Mouse (Mus musculus) cortical plate, adult 2 months (tissue): ENCODE measurements around the gene Tiam1.
A peak's percentile ranks its signal among the peaks of the same experiment; 100 is the strongest.

ENCODE experiments used
- CTCF ChIP-seq: fragments of 200-500 bp; IDR thresholded peaks from 2 replicates; pipeline ENCODE4 v1.5.1; 2011; ENCODE audit warnings: mild to moderate bottlenecking, control low read depth, low read length; ENCODE audit not compliant: insufficient read depth; ENCODE audit errors: extremely low read depth
- POLR2A ChIP-seq: fragments of 200-500 bp; IDR thresholded peaks from 2 replicates; pipeline ENCODE4 v1.6.1; 2011; ENCODE audit warnings: mild to moderate bottlenecking, low read length, control low read depth; ENCODE audit not compliant: insufficient read depth; ENCODE audit errors: extremely low read depth

DNA sequence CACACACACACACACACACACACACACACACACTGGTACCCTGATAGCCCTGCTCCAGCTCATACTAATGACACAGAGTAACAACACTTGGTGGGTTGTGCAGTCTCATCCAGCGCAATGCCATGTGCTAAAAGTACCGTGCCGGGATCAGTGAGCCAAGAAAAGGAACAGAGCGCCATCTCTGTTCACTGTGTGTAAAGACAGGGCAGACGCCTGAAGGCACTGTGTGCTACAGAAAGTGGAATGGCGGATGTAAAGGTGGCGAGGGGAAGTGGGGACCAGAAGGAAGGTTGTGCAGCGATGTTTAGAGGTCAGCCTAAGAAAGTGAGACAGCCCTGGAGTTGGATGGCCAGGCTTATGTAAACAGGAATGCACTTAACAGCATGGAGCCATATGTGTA is 221.1 kb downstream of the Tiam1 start:
- no peak for TF ChIP-seq POLR2A
- TF ChIP-seq CTCF, result peak; percentile 47
